35 mouse cellular contexts compared by ENCODE assay signal in the genomic region with DNA sequence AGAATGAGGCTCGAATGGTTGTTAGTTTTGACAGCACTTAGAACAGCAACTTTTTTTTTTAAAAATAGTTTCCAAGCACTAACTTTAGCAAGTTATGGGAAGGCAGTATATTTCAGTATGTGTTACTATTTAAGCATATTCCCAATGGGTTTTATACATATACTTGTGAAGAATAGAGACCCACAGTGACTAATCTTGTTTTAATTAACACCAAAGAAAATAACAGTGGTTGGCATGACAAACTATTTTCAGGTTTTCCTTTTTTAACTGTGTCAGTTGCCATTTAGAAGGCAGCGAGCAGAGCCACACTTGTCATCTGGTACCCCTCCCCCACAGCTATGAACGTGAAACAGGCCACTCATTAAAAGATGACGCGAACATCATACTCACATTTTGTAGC. TPM values are rescaled to one million over a fixed set of nuclear protein-coding genes. Genes with fewer than 3 reads are reported as not detected.
"Had no signal": no experiment of that assay in that cellular context is flagged by ENCODE, and none has a peak within 500 bp of the region (broad histone marks: within the 10 kb centered on the region; RNA-seq: fewer than 3 reads in every experiment).

No protein-coding gene starts in this region.

- H3K27ac ChIP-seq: gastrocnemius, adult 2 months; heart, embryonic 10.5 days; hindbrain, embryonic 10.5 days; hindbrain, embryonic 12.5 days; hindbrain, embryonic 14.5 days; hindbrain, postnatal 0 days; kidney, embryonic 15.5 days; kidney, postnatal 0 days; limb, embryonic 13.5 days; limb, embryonic 15.5 days; liver, embryonic 12.5 days; liver, embryonic 14.5 days had no signal

- DNase-seq: gastrocnemius, adult 2 months; gastrocnemius, postnatal 10 days; gastrocnemius, postnatal 25 days; heart, postnatal 10 days; heart, postnatal 4 days; kidney, adult 11 months; kidney, adult 2 months; kidney, adult 9 months; kidney, postnatal 14 days; kidney, postnatal 36 days; layer of hippocampus, adult 9-11 months; layer of hippocampus, postnatal 36 days; left cerebral cortex, postnatal 4 days had no signal

- H3K4me2 ChIP-seq: heart, embryonic 12.5 days; hindbrain, embryonic 12.5 days; hindbrain, embryonic 14.5 days; kidney, embryonic 15.5 days; limb, embryonic 13.5 days; limb, embryonic 15.5 days; liver, embryonic 12.5 days had no signal

- H3K9ac ChIP-seq: heart, embryonic 12.5 days; hindbrain, embryonic 12.5 days; hindbrain, embryonic 14.5 days; kidney, embryonic 15.5 days; limb, embryonic 13.5 days; limb, embryonic 15.5 days; liver, embryonic 12.5 days; liver, embryonic 14.5 days had no signal

- H3K36me3 ChIP-seq: heart, embryonic 10.5 days; heart, embryonic 12.5 days; hindbrain, embryonic 10.5 days; hindbrain, embryonic 12.5 days; kidney, embryonic 15.5 days; limb, embryonic 13.5 days; limb, embryonic 15.5 days; liver, embryonic 12.5 days had no signal

- H3K4me3 ChIP-seq: gastrocnemius, adult 2 months; heart, embryonic 10.5 days; heart, embryonic 12.5 days; hindbrain, embryonic 10.5 days; hindbrain, embryonic 12.5 days; kidney, embryonic 15.5 days; limb, embryonic 13.5 days; limb, embryonic 15.5 days; liver, embryonic 12.5 days had no signal

- ATAC-seq: hindbrain, postnatal 0 days; intestine, embryonic 16.5 days; liver, embryonic 12.5 days had no signal

- H3K9me3 ChIP-seq: heart, embryonic 10.5 days; heart, embryonic 12.5 days; hindbrain, embryonic 10.5 days; hindbrain, embryonic 12.5 days; kidney, embryonic 15.5 days; limb, embryonic 13.5 days; limb, embryonic 15.5 days; liver, embryonic 12.5 days had no signal

- H3K4me1 ChIP-seq: heart, embryonic 10.5 days; heart, embryonic 12.5 days; hindbrain, embryonic 10.5 days; hindbrain, embryonic 12.5 days; kidney, embryonic 15.5 days; limb, embryonic 13.5 days; limb, embryonic 15.5 days; liver, embryonic 12.5 days had no signal

- H3K27me3 ChIP-seq: heart, embryonic 12.5 days; hindbrain, embryonic 12.5 days; kidney, embryonic 15.5 days; limb, embryonic 13.5 days; limb, embryonic 15.5 days; liver, embryonic 12.5 days had no signal

RNA-seq across cellular contexts. Expression of gene Rgs13, which starts 10.3 kb away (rescaled TPM):
- total RNA-seq: gastrocnemius, adult 2 months; granulocyte monocyte progenitor cell, adult 5-6 weeks; heart, adult 18-20 months; heart, adult 8-10 months; heart, postnatal 10 days; heart, postnatal 25 days; heart, postnatal 4 days had no signal
- polyA plus RNA-seq: heart, embryonic 10.5 days; heart, embryonic 12.5 days; heart, embryonic 14.5 days; intestine, embryonic 14.5 days; intestine, embryonic 16.5 days; kidney, adult 2 months; kidney, embryonic 15.5 days; kidney, postnatal 0 days; limb, embryonic 11.5 days; limb, embryonic 13.5 days; liver, adult 2 months; liver, embryonic 12.5 days; liver, embryonic 14.5 days; liver, embryonic 16.5 days had no signal
